Mouse (Mus musculus): Measurements from ENCODE around the gene Them4. TPM values are rescaled to one million over a fixed set of nuclear protein-coding genes. Genes with fewer than 3 reads are reported as not detected.

Them4 gene
- polyA plus RNA-seq, 1 experiment from 2014 or later, result 8.3 TPM

DNA sequence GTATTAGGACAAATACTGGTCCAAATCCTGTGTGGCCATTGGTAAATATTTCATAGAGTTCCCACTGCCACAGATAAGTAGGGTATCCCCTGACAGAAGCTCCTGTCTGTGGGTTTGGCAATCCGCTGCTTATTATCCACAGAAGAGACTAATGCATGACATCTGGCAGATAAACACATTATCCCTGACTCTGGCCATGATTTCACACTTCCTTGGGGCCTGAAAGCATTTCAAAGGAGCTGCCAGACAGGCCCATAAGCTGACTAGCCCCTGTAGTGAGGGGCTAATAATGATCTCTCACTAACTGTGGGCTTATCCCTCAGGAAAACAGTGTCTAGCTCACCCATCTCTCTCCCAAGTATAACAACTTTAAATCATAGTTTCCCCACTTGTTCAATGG is 32.7 kb downstream of the Them4 start:
- 62% methylated on average over 1 of the region's 1 CpGs for whole genome bisulfite sequencing
- H3K27ac ChIP-seq (replicated peaks), result no peak overlapping the region
- H3K4me3 ChIP-seq, result no peak overlapping the region
- no peaks in the 10 kb centered on the region for H3K27me3 ChIP-seq (replicated peaks; ENCODE audit: low read depth, poor library complexity, severe bottlenecking)
- no peak for DNase-seq (ENCODE audit: low spot score)
- no peaks in the 10 kb centered on the region for H3K36me3 ChIP-seq (replicated peaks)
- no peaks in the 10 kb centered on the region for H3K4me1 ChIP-seq
- no peaks in the 10 kb centered on the region for H3K9me3 ChIP-seq

DNA sequence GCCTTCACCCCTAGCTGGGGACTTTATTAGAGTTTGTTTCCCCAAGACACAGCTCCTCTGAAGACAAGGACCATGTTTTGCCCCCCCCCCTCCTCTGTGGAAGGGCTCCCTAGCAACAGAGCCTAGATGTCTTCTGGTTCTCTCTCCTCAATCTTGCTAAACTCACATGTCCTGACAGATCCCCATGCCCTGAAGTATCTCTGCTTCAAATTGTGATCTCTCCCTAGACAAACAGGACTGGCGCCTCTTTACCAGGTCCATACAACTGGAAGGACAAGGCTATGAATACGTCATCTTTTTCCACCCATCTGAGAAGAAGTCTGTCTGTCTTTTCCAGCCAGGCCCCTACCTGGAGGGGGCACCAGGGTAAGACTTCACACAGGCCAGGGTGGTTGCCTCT is 34.3 kb downstream of the Them4 start:
- no peaks in the 10 kb centered on the region for H3K9me3 ChIP-seq

DNA sequence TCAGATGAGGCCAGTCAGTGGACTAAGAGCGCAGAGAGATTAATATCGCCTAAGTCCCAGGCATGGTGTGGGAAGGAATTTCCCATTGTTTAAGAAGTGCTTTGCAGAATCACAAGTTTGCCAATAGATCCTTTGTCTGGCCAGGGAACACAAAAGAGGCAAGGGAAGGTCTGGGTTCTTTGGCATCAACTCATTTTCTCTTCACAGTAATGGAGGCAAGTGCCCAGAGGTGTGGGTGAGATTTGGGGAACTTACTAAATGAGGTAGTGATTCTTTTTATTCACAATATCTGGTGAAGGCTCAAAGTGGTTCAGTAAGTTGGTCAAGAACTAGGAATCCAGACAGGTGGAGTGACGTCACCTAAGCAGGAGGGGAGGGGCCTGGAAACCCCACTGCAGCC is 35.0 kb downstream of the Them4 start:
- 79% methylated on average over 3 of the region's 3 CpGs for WGBS
- no peaks in the 10 kb centered on the region for H3K27me3 ChIP-seq (replicated peaks; ENCODE audit: low read depth, poor library complexity, severe bottlenecking)
- H3K27ac ChIP-seq (replicated peaks), result no peak overlapping the region
- H3K4me3 ChIP-seq, result no peak overlapping the region
- H3K4me1 ChIP-seq, result no peaks in the 10 kb centered on the region
- no peaks in the 10 kb centered on the region for H3K9me3 ChIP-seq
- no peak for DNase-seq (ENCODE audit: low spot score)
- no peaks in the 10 kb centered on the region for H3K36me3 ChIP-seq (replicated peaks)

More for the DNA sequence above, 34.3 kb downstream of the Them4 start:
- H3K27ac ChIP-seq (replicated peaks), result no peak overlapping the region
- H3K27me3 ChIP-seq (replicated peaks; ENCODE audit: low read depth, poor library complexity, severe bottlenecking), result no peaks in the 10 kb centered on the region
- no peaks in the 10 kb centered on the region for H3K4me1 ChIP-seq
- H3K36me3 ChIP-seq (replicated peaks), result no peaks in the 10 kb centered on the region
- H3K4me3 ChIP-seq, result no peak overlapping the region
- no peak for DNase-seq (ENCODE audit: low spot score)
- WGBS, result 82% methylated on average over 2 of the region's 2 CpGs

DNA sequence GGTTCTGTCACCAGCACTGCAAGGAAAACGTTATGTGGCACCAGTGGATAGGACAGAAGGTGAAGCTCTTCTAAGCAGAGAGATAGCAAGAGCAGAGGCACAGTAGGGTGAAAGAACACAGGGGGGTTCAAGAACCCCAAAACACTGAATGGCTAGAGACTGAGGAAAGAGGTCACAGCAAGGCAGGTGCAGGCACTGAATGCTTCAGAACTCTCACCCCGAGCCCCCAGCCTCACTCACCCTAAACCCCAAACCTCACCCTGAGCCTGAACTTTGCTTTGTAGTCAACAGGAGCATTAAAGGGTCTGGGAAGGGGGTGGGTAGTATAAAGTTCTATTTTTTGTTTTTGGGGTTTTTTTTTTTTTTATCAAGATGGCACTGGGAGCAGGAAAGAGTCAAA is 38.3 kb downstream of the Them4 start:
- Histone ChIP-seq H3K4me3 (no peak overlapping the region), H3K4me1 (no peaks in the 10 kb centered on the region), H3K27ac (replicated peaks) (no peak overlapping the region), H3K27me3 (replicated peaks; ENCODE audit: low read depth, poor library complexity, severe bottlenecking) (no peaks in the 10 kb centered on the region), H3K36me3 (replicated peaks) (no peaks in the 10 kb centered on the region), H3K9me3 (no peaks in the 10 kb centered on the region)
- WGBS, result 69% methylated on average over 2 of the region's 2 CpGs
- no peak for DNase-seq (ENCODE audit: low spot score)

DNA sequence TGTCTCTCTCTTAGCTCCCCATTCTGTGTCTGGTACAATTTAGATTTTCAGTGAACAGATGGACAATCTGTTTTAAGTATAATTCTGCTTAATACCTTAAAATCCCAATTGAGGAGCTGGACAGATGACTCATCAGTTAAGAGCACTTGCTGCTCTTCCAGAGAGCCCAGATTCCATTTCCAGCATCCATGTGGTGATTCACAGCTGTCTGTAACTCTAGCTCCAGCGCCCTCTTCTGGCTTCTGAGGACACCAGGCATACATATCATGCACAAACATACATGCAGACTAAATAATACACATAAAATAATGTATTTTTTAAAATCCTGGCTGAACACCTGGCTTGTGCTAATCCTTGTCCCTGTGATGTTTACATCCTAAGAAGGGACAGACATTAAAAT is 50.9 kb downstream of the Them4 start:
- WGBS, result 4% methylated on average over 1 of the region's 1 CpGs

DNA sequence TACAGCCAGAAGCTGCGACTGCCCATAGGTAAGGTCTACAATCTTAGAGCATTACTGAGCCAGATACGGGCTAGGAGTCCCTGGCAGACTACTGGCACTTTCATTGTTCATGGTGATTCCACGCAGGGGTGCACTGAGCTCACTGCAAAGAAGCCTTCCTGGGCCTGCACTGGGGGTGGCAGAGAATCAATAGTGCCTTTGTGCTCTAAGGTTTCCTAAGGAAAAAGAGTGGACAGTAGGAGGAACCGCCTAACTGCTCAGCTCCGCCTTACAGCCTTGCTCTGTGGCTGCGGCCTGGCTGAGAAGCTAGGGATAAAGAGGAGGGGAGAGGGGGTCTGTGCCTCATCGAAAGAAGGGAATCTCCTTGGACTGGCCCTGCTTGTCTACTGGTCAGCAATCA is 52.2 kb downstream of the Them4 start, which contains the start of gene C2cd4d:
Gene C2cd4d (plus strand): TSS at position 301 of the 400 bp plus-strand sequence.
- 20% methylated on average over 7 of the region's 7 CpGs for WGBS
- H3K36me3 ChIP-seq (replicated peaks), result no peaks in the 10 kb centered on the region
- H3K27ac ChIP-seq (replicated peaks), result peak within 1 kb of the TSS; percentile 82; the same call in 1 of the 2 replicates
- DNase-seq (ENCODE audit: low spot score), result peak; percentile 25
- H3K27me3 ChIP-seq (replicated peaks; ENCODE audit: low read depth, poor library complexity, severe bottlenecking), result peaks cover 56% of the 10 kb centered on the region
- no peaks in the 10 kb centered on the region; the same call in 1 of the 2 replicates for H3K9me3 ChIP-seq
- peaks cover 20% of the 10 kb centered on the region for H3K4me1 ChIP-seq
- peak within 1 kb of the TSS; percentile 68 for H3K4me3 ChIP-seq

More for the DNA sequence above, 50.9 kb downstream of the Them4 start:
- H3K27ac ChIP-seq (replicated peaks), result no peak overlapping the region
- H3K4me1 ChIP-seq, result peaks cover 20% of the 10 kb centered on the region
- H3K4me3 ChIP-seq, result no peak overlapping the region
- peak; percentile 22 for DNase-seq (ENCODE audit: low spot score)
- H3K36me3 ChIP-seq (replicated peaks), result no peaks in the 10 kb centered on the region
- peaks cover 47% of the 10 kb centered on the region for H3K27me3 ChIP-seq (replicated peaks; ENCODE audit: low read depth, poor library complexity, severe bottlenecking)
- no peaks in the 10 kb centered on the region; the same call in 1 of the 2 replicates for H3K9me3 ChIP-seq

DNA sequence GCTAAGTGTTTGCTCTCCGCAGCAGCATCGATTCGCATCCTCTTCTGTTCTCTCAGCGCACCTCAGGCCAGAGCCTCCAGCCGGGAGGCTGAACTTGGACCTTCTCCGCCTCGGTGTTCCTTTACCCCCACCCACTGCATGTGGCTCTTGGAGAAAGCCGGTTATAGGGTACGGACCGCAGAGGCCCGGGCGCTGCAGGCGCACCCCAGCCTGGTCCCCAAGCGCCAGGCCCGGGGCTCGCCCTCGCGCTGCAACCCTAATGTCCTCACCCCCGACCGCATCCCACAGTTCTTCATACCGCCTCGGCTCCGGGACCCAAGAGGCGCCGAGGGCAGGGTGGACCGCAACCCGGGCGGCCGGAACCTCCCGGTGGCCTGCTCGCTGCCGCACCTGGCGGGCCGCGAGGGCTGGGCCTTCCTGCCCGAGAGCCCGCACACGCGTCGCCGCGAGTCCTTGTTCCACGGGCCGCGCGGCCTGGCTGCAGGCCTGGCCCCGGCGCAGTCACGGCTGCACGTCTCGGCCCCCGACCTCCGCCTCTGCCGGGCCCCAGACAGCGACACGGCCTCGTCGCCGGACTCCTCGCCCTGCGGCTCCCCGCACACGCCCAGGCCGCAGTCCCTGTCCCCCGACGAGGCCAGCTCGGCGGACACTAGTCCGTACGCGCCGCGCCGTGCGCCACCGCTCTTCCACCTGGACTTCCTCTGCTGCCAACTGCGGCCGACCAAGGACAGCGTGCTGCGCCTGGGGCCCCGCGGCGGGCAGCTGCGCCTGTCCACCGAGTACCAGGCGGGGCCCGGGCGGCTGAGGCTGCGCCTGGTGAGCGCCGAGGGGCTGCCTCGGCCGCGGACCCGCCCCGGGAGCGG is 53.6 kb downstream of the Them4 start:
- Histone ChIP-seq H3K27me3 (replicated peaks; ENCODE audit: low read depth, poor library complexity, severe bottlenecking) (peaks cover 58% of the 10 kb centered on the region), H3K4me3 (peak overlapping the region; percentile 68), H3K36me3 (replicated peaks) (no peaks in the 10 kb centered on the region), H3K27ac (replicated peaks) (peak overlapping the region; percentile 82), H3K4me1 (peaks cover 20% of the 10 kb centered on the region), H3K9me3 (no peaks in the 10 kb centered on the region; the same call in 1 of the 2 replicates)
- peak; percentile 75 for DNase-seq (ENCODE audit: low spot score)
- WGBS, result 5% methylated on average over 97 of the region's 97 CpGs

DNA sequence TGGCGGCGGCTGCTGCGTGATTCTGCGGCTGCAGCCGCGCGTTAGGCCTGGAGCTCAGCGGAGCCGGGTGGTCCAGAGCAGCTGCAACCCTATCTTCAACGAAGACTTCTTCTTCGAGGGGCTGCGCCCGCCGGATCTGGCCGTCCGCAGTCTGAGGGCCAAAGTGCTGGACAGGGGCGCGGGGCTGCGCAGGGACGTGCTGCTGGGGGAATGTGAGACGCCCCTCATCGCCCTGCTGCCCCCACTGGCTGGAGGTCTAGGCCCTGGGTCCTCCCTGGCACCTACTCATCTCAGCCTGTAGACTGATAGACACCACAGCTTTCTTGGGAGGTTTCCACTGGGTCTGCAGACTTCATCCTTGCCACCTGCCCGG is 54.3 kb downstream of the Them4 start:
- peak overlapping the region; percentile 68 for H3K4me3 ChIP-seq
- peak overlapping the region; percentile 82 for H3K27ac ChIP-seq (replicated peaks)
- no peak for DNase-seq (ENCODE audit: low spot score)
- WGBS, result 4% methylated on average over 23 of the region's 23 CpGs
- peaks cover 61% of the 10 kb centered on the region for H3K27me3 ChIP-seq (replicated peaks; ENCODE audit: low read depth, poor library complexity, severe bottlenecking)
- no peaks in the 10 kb centered on the region; the same call in 1 of the 2 replicates for H3K9me3 ChIP-seq
- H3K36me3 ChIP-seq (replicated peaks), result no peaks in the 10 kb centered on the region
- H3K4me1 ChIP-seq, result peaks cover 20% of the 10 kb centered on the region

DNA sequence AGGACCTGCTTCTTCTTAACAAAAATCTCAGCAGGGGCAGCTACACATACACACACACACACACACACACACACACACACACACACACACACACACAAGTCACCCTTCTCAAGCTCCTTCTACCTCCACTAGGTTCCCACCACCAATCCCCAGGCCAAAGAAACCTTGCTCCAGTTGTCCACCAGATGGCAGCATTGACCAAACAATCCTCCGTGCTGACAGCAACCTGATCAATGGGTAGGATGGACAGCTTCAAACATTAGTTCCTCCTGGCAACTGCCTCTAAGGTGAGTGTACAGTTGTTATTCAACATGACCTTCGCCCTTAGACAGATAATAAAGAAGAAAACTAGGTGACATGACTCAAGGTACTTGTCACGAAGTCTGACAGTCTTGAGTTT is 56.9 kb downstream of the Them4 start:
- Histone ChIP-seq H3K4me1 (peaks cover 22% of the 10 kb centered on the region), H3K4me3 (no peak overlapping the region), H3K9me3 (no peaks in the 10 kb centered on the region; the same call in 1 of the 2 replicates), H3K36me3 (replicated peaks) (no peaks in the 10 kb centered on the region), H3K27me3 (replicated peaks; ENCODE audit: low read depth, poor library complexity, severe bottlenecking) (peaks cover 59% of the 10 kb centered on the region), H3K27ac (replicated peaks) (no peak overlapping the region)
- WGBS, result 20% methylated on average over 3 of the region's 3 CpGs
- peak; percentile 84 for DNase-seq (ENCODE audit: low spot score)

DNA sequence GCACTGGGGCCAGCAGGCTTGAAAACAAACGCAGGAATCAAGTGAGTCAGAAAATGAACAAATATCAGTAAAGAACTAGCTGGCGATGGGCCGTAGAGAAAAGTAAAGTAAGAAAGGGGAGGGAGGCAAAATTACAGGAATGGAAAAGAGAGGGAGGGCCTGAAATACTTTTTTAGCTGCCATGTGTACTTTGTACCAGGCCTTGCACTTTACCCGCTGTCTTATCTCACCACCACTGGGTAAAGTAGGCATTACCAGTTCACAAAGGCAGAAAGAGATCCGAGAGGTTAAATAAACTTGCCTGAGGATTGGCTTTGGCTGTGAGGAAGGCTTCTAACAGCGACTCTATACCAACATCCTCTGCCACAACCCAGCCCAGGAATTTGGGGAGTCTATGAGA is 57.6 kb downstream of the Them4 start:
- Histone ChIP-seq H3K9me3 (no peaks in the 10 kb centered on the region; the same call in 1 of the 2 replicates), H3K4me3 (no peak overlapping the region), H3K27ac (replicated peaks) (no peak overlapping the region), H3K36me3 (replicated peaks) (no peaks in the 10 kb centered on the region), H3K27me3 (replicated peaks; ENCODE audit: low read depth, poor library complexity, severe bottlenecking) (peaks cover 58% of the 10 kb centered on the region), H3K4me1 (peaks cover 19% of the 10 kb centered on the region)
- no peak for DNase-seq (ENCODE audit: low spot score)
- WGBS, result 79% methylated on average over 6 of the region's 6 CpGs

DNA sequence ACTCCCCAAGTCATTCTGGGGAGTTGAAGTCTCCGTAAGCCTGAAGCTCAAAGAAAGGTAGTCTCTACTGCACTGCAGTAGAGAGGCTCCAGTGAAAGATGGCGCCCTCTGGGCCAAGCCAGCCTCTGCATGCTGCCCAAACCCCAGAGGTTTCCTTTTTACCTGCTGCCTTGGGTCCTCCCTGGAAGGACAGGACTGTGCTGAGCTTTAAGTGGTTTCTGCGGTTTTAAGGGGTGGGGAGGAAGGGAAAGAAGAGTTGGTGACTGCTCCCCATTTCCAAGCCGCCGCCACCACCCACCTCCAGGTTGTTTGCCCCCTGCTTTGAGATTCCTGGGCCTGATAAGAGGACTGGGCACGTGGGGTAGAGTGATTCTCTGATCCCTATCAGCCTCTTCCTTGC is 58.7 kb downstream of the Them4 start:
- no peaks in the 10 kb centered on the region for H3K36me3 ChIP-seq (replicated peaks)
- H3K27me3 ChIP-seq (replicated peaks; ENCODE audit: low read depth, poor library complexity, severe bottlenecking), result peaks cover 58% of the 10 kb centered on the region
- WGBS, result 68% methylated on average over 6 of the region's 6 CpGs
- H3K9me3 ChIP-seq, result no peaks in the 10 kb centered on the region
- peaks cover 26% of the 10 kb centered on the region for H3K4me1 ChIP-seq
- H3K4me3 ChIP-seq, result no peak overlapping the region
- no peak overlapping the region for H3K27ac ChIP-seq (replicated peaks)
- no peak for DNase-seq (ENCODE audit: low spot score)

DNA sequence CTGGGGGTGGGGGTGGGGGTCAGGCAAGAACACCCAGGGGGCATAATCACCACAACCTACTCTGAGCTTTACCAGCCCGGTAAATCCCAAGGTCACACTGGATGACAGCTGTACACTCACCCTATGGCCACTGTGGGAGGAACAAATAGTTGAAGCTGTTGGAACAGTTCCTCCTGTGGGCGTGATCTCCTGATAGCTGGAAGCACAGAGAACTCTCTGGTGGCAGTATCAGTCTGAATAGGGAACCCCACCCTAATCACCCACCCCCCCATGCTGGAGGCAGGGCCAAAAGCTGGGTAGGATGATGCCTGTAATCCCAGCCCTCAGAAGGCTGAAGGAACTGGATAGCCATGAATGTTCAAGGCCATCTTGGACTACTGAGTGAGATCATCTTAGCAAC is 59.8 kb downstream of the Them4 start:
- Histone ChIP-seq H3K9me3 (no peaks in the 10 kb centered on the region), H3K4me3 (no peak overlapping the region), H3K27ac (replicated peaks) (no peak overlapping the region), H3K36me3 (replicated peaks) (no peaks in the 10 kb centered on the region), H3K27me3 (replicated peaks; ENCODE audit: low read depth, poor library complexity, severe bottlenecking) (peaks cover 57% of the 10 kb centered on the region), H3K4me1 (peaks cover 31% of the 10 kb centered on the region)
- no peak for DNase-seq (ENCODE audit: low spot score)
- WGBS, result 63% methylated on average over 2 of the region's 2 CpGs

DNA sequence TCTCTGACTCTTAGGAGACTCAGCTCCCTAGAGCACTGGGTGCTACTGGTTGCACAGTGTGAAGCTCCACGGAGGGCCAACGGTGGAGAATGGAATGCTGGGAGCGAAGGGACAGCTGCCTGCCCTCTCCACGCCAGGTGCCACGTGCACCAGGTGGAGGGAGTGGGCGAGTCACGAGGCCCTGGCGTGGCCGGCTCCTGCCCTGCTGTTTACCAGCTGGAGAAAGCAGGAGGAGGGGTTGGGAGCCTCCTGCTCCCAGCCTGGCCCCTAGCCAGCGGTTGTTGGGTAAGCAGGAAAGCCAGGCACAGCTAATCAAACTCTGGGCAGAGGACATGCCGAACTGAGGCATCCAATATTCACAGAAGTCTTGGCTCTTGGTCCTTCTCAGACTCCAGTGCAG is 61.7 kb downstream of the Them4 start:
- H3K27ac ChIP-seq (replicated peaks), result no peak overlapping the region
- peak; percentile 18 for DNase-seq (ENCODE audit: low spot score)
- peaks cover 31% of the 10 kb centered on the region for H3K4me1 ChIP-seq
- 8% methylated on average over 11 of the region's 11 CpGs for WGBS
- peaks cover 54% of the 10 kb centered on the region for H3K27me3 ChIP-seq (replicated peaks; ENCODE audit: low read depth, poor library complexity, severe bottlenecking)
- no peaks in the 10 kb centered on the region for H3K36me3 ChIP-seq (replicated peaks)
- H3K4me3 ChIP-seq, result peak overlapping the region; percentile 30
- no peaks in the 10 kb centered on the region for H3K9me3 ChIP-seq
